Mouse (Mus musculus) liver, embryonic 15.5 days (tissue): ENCODE measurements at regions not wholly inside any gene's neighbourhood (a gene's known extent, or its start where the extent isn't known, plus 50 kb on each side); places are given as distances from the start of the nearest gene placed in this dataset.

Source experiments
- ATAC-seq: fragments of 200-750 bp; cut with Nextera tagmentation; 2 replicates; pipeline ENCODE4 v1.8.0; 2017; ENCODE audit warnings: moderate number of reproducible peaks, mild to moderate bottlenecking, moderate library complexity; ENCODE audit not compliant: insufficient read depth
- H3K27ac ChIP-seq: fragments of 300-500 bp; sonication (generic); replicated peaks from 2 replicates; pipeline ENCODE4 v1.5.1; 2015; ENCODE audit warnings: mild to moderate bottlenecking, inconsistent platforms
- H3K27me3 ChIP-seq: fragments of 300-500 bp; sonication (generic); 2 replicates; pipeline ENCODE4 v1.6.1; 2015; ENCODE audit warnings: mild to moderate bottlenecking, inconsistent platforms
- H3K36me3 ChIP-seq: fragments of 300-500 bp; sonication (generic); replicated peaks from 2 replicates; pipeline ENCODE4 v1.6.1; 2015; ENCODE audit warnings: moderate library complexity, mild to moderate bottlenecking, inconsistent platforms
- H3K4me1 ChIP-seq: fragments of 300-500 bp; sonication (generic); replicated peaks from 2 replicates; pipeline ENCODE4 v1.6.1; 2015; ENCODE audit warnings: inconsistent platforms
- H3K4me2 ChIP-seq: fragments of 300-500 bp; sonication (generic); 2 replicates; pipeline ENCODE4 v1.6.1; 2015; ENCODE audit warnings: moderate library complexity, mild to moderate bottlenecking, inconsistent platforms
- H3K4me3 ChIP-seq: fragments of 300-500 bp; sonication (generic); replicated peaks from 2 replicates; pipeline ENCODE4 v1.5.1; 2015; ENCODE audit warnings: mild to moderate bottlenecking, inconsistent platforms
- H3K9ac ChIP-seq: fragments of 300-500 bp; sonication (generic); 2 replicates; pipeline ENCODE4 v1.6.1; 2015; ENCODE audit warnings: moderate library complexity, mild to moderate bottlenecking, inconsistent platforms
- H3K9me3 ChIP-seq: fragments of 300-500 bp; sonication (generic); replicated peaks from 2 replicates; pipeline ENCODE4 v1.6.1; 2016; ENCODE audit warnings: inconsistent platforms
- WGBS: fragments of 180-500 bp; shearing (Covaris S2); methylation state at CpG from one replicate; pipeline ENCODE4 v1.1.7; 2015; ENCODE audit warnings: mixed read lengths; ENCODE audit not compliant: insufficient replicate concordance; 5-methylcytosine and 5-hydroxymethylcytosine counted together

DNA sequence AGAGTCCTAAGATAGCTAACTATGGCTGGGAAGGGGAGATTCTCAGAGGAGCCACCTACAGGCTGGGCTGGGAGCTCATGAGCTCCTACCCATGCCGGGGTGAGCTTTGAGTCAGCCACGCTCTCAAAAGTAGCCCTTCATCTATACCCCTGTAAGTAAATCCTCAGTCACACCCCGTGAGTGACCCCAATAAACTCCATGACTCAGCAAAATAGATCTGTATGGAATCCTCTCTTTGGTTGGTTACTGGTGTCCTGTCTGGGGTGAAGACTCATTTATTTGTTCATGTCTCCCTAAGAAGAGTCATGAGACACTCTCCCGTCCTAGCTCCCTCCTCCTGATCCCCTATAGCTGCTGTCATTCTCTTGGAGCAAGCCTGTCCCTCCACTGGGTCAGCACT lies 99.5 kb downstream of the Plxna1 start:
- H3K4me1 ChIP-seq: no peaks in the 10 kb centered on the region
- H3K36me3 ChIP-seq: no peaks in the 10 kb centered on the region
- no peak overlapping the region for H3K4me2 ChIP-seq
- no peaks in the 10 kb centered on the region for H3K9me3 ChIP-seq
- H3K9ac ChIP-seq: no peak overlapping the region
- no peak overlapping the region for H3K27ac ChIP-seq
- H3K27me3 ChIP-seq: 0 out of 2 replicates have a peak, but pooled peaks cover 5% of the 10 kb centered on the region
- H3K4me3 ChIP-seq: no peak overlapping the region
- ATAC-seq: no peak
- 47% methylated on average over 4 of the region's 4 CpGs for WGBS

DNA sequence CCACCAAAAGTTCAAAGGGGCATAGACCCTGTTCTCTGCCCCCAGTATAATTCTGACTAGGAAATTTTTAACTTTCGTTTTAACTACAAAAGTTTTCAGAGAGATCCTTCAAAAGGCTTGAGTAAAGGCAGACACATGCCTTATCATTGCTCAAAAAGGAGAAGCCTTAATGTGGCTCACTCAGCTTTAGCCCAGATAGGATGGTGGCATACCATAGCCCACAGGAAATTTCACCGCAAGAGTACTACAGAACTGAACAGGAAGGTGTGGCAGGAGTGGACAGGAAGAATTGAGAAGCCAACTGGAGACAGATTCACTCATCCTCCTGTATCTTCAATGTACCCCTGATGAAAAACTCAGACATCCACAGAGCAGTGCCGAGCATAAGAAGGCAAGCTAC lies 97.1 kb downstream of the Plxna1 start:
- no peak overlapping the region for H3K4me3 ChIP-seq
- H3K4me1 ChIP-seq: no peaks in the 10 kb centered on the region
- H3K9me3 ChIP-seq: no peaks in the 10 kb centered on the region
- no peaks in the 10 kb centered on the region for H3K36me3 ChIP-seq
- H3K9ac ChIP-seq: no peak overlapping the region
- H3K27me3 ChIP-seq: 0 out of 2 replicates have a peak, but pooled peaks cover 5% of the 10 kb centered on the region
- 29% methylated on average over 3 of the region's 3 CpGs for WGBS
- H3K27ac ChIP-seq: no peak overlapping the region
- no peak for ATAC-seq
- no peak overlapping the region for H3K4me2 ChIP-seq
